Mouse (Mus musculus) common myeloid progenitor, adult 5-6 weeks (primary cell): ENCODE data around the gene Car4. TPM values are rescaled to one million over a fixed set of nuclear protein-coding genes. Genes with fewer than 3 reads are reported as not detected.
A peak's percentile ranks its signal among the peaks of the same experiment; 100 is the strongest.

Experiments
- ATAC-seq: replicated peaks from 2 replicates; pipeline ENCODE4 v1.8.0; 2016; ENCODE audit warnings: low read depth, mild to moderate bottlenecking, moderate TSS enrichment, inconsistent platforms; ENCODE audit not compliant: poor library complexity, severe bottlenecking
- total RNA-seq: library from RNA; stranded (forward); fragments of 200-1000, 187-1606 nt; gene quantifications from 2 replicates; pipeline ENCODE4 v1.2.3, GENCODE M21; 2017

Gene Car4
- total RNA-seq = not detected in 2 replicates

DNA sequence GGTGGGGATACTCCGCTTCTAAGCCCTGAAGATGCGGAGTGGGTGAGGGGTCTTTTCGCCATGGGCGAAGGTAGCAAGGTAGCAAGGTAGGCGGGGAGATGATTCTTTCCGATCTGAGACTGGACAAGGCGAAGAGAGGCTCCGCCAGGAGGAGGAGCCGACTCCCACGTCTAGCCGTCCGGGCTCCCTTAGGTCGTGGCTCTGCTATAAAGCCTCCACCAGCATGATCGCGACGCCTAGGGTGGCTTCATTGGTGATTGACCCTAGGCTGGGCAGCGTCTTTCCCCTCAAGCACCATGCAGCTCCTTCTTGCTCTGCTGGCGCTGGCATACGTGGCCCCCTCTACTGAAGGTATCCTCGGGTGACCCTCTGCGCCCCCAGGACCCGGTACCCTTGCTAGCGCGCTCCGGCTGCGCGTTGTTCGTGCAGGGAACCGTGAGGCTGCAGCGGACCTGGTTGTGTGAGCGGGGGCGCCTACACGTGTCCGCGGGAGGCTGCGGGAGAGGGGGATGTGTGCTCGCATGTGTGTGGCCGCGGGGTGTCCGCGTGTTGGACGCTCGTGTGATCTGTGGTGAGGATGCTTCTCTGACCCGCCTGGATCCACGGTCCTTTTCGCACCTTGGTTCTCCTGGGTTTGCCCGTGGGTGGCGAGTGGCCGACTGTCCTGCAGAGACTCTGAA is at the start of gene Car4:
Gene Car4 (plus strand): TSS at position 196 of the 680 bp plus-strand sequence.
- no peak for ATAC-seq

DNA sequence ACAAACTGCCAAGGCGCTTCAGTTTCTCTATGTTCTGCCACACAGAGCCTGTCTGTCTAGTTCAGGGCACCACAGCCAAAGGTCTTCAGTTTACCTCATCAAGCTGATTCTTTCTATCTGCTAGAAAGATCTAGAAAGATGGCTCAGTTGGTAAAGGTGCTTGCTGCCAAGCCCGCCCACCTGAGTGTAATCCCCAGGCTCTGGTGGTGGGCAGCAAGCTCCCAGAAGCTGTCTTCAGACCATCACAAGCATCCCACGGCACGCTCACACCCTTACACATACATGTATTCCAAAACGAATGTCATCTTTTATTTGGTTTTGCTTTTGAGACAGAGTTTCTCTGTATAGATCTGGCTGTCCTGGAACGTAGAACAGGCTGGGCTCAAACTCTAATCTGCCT is 49.1 kb upstream of the Car4 start:
- no peak for ATAC-seq

DNA sequence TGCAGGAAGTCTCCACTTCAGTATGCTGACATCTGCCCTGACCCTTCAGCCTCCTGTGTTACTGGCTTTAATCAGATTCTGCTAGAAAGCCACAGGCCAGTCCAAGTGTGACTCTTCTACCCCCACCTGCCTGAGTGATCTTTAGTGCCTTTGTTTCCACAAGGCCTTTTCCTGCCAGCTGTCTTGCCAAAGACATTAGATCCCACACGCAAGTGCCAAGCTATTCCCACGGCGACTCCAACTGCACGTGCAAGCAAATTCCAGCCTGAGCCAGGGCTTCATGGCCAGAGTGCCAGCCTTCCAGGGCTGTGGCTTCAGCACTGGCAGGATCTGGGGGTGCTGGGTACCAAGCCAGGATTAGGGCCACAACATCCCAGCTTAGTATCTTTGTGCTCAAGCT is 47.2 kb upstream of the Car4 start:
- ATAC-seq = no peak

DNA sequence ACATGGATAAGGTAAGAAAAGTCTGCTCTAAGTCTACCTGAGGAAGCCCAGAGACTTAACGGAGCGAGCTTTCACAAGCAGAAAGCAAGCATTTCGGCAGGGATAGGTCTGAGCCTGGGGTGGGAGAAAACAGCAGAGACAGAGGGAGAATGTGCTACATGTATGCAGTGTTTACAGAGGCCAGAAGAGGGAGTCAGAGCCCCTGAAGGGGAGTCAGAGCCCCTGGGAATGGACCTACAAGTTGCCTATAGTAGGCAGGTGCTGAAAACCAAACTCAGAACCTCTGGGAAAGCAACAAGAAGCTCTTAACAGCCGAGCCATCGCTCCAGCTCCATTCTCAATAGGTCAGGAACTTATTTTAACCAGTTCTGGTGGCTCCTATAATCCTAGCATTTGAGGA is 42.9 kb upstream of the Car4 start:
- ATAC-seq = no peak

DNA sequence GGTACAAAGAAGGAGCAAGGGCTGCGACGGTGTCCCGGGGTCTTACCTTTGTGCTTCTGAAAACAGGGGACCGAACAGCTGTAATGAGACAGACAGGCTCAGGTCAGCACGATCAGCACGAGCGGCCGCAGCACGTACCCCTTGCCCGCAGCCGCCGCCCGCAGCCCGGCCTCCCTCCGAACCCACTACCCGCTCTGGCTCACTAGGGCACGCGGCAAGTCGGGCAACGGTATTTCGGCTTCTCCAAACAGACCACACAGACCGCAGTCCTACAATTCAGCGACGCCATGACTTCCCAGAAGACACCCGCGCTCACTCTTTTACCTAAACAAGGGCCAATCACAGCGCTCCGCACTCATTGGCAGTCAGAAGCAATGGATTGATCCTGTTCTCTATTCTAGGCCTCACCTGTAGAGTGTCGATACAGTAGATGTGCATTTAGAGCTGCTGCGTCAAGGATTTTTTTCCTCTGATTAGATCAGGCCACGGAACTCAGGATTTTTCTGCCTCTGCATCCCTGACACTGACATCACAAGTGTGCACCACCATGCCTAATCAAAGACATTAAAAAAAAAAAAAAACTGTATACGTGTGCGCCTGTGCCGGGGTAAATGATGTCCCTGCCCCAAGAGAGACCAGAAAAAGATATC is 41.4 kb upstream of the Car4 start, which contains the start of gene Znhit3:
Gene Znhit3 (minus strand): TSS at position 314 of the 650 bp plus-strand sequence.
- peak; percentile 95 for ATAC-seq

DNA sequence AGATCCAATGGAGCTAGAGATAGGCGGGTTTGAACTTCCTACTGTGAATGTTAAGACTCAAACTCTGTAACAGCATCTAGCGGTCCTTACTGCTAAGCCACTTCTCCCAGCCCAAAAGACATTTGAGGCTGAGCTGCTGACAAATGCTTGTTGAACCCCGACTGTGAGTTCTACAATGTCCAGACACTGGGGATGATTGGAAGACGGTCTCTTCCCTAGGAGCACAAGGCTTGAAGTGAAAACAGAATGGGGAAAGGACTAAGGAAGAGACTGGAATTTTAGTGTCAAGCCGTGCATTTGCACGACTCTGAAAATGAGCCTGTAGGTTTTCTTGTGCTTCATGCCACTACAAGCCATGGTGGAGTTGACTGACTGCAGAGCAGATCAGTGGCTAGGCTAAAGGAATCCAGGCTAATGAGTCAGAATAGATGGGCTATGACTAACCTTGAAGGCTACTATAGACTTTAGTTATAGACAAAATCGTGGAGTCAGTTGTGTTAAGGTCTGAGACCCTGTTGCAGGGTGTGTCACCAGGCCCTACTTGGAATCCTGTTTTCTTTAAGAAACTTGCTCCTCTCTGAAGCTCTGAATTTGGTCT is 40.8 kb upstream of the Car4 start:
- no peak for ATAC-seq

DNA sequence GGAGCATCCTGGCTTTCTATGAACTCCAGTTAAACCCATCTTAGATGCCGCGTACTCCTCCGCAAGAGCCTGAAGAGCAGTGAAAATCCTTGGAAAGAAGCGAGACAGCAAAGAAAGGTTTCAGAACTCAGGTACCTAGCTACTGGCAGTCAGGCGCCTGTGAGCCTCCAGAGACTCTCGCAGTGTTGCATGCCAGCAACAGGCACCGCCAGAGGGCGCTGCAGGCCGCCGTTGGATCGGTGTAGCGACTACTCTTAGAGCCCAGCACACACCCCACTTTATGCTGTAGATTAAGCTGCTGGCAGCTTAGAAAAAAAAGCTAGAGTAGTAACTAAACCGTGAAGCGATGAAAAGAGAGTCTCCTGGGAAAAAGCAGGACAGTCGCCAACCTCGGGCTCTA is 39.2 kb upstream of the Car4 start:
- ATAC-seq = peak; percentile 48; the same call in 1 of the 2 replicates

DNA sequence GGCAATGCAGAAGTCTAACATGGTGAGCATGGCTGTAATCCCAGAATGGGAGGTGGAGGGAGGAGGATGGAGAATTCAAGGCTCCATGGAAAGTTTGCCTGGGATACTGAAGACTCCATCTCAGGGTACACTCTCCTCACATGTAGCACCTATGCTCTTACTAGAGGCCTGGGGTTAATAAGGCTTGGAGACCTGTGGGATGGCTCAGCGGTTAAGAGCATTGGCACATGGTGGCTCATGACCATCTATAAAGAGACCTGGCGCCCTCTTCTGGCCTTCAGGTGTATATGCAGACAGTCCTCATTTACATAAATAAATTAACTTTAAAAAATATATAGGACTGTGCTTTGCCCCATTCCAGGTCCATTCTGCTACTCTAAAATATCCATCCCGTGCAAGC is 38.3 kb upstream of the Car4 start:
- peak; percentile 41 for ATAC-seq

DNA sequence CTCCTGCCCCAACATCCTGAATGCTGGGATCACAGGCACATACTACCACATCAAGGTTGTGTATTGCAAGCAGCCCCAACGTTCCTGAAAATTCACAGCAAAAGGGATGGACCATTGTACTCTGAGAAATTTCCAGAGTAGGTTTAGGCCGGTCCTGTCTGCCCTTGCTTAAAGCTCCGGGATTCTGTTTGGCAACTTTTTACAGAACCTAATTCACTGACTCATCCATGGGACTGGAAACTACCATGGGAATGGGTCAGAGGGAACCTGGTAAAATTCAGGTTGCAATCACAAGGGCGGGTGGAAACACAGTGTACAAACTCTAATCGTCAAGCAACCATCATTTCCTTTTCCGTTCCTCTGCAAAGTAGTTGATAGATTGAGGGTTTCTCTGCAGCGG is 37.6 kb upstream of the Car4 start:
- no peak for ATAC-seq

DNA sequence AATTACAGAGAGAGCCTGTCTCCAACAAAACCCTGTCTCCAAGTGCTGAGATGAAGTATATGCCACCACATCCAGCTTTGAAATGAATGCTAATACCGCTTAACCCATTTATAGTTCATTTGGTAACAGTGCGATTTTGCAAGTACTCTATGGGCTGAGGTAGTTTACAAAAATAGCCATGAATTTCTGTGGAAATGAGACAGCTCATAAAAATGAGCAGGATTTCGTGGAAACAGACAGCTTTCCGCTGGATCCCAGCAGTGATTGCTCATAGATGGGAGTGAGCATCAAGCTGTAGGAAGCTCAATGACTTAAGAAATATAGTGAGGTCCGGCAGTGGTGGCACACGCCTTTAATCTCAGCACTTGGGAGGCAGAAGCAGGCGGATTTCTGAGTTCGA is 36.6 kb upstream of the Car4 start:
- no peak for ATAC-seq

DNA sequence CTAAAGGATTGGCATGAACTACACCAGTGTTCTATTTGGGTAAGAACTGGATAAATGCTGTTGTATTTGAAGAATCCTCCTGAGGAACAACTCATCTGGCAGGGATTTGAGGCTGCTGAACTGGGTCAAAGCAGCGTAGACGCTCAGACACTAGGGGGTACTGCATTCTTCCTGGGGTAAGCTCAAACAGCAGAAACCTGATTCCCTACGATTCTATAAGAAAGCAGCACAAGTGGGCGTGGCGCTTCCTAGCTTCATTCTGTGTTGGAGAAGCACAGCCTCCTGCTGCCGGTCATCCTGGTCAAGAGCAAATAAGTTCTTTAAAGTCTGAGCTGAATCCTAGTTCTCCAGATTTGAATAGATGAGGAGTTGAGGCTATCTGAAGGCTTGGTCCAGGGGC is 25.3 kb upstream of the Car4 start:
- ATAC-seq = no peak

DNA sequence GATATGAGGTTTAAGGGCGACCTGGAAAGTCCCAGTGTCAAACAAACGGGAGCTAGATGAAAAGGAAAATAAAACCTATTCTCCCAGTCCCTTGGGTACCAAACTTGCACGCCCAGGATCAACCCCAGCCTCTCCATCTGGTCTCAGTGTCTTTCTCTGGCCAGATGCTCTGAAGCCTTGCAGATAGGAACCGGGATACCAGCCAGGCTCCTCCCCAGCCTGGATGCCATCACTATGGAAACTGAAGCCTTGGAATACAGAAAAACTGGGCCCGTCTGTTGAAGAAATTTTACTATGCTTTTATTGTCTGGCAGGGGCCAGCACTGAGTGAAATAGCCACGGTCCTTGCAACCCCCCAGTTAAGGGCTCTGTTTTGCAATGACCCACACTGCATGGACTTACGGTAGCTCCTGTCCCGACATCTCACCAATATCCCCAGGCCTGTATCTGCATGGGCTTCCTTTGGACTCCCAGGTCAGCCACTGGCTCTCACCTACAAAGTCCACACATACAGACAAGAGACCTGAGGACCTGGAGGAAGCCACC is 18.0 kb upstream of the Car4 start:
- ATAC-seq = no peak

DNA sequence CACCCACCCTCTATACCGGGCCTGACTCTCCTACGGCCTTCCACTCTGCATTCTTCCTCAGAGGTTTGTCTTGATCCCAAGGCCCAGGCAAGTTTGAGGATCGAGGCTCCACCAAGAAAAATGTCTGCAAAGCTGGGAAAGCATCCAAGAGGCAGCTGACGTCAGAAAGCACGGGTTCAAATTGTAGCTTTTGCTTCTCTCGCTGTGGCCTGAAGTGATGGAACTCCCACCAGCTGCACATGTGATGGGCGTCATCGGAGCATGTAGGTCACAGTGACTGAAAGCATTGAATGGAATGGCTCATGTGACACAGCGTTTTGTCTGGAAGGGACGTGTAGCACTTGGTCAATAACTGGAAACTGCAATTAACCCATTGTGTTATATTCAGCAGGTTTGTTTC is 17.4 kb upstream of the Car4 start:
- no peak for ATAC-seq

DNA sequence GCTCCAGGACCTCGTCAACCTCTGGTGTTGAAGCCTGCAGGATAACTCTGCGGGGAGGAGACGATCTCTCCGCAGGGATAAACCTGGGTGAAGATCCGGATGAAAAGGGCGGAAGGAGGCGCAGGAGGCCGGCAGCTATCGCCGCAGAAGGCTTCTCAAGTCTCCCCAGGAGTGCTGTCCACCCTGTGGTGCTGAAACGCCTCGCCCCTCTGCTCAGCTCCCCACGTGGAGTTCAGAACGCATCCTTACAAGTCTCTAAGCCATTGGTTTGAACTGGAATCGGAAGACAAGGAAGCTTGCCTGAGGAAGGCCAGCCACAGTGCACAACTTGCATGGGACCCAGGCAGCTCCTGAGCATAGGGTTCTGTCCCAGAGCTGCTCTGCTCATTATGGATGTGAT is 13.6 kb upstream of the Car4 start:
- peak; percentile 87 for ATAC-seq

DNA sequence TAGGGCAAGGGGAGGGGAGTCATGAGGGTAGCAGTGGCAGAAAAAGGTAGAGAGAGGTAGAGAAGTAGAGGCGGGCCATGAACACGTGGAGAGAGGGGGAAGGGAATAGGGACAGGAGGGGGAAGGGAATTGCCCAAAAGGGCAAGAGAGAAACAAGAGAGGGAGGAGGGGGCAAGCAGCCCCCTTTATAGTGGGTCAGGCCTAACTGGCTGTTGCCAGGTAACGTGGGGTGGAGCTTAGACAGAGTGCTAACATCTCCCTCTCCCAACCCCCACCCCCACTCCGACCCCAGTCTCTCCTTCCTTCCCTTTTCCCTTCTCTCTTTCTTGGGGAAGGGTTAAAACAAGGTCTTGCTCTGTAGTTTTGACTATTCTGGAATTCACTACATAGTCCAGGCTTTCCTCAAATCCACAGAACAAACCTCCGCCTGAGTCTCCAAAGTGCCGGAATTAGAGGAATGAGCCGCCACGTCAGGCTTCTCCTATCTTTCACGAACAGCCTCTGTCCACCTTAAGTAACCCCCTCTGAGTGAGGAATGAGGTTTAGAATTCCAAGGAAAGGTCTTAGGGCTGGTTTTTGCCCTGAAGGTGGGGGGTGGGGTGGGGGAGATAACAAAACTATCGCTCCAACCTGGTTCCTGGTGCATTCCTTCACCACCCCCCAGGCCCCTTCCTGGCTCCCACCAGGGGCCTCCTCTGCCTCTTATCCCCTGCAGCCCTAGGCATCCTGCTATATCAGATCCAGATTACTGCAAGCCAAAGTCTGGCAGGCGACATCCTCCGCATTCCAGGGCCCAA is 12.7 kb upstream of the Car4 start:
- ATAC-seq = no peak

DNA sequence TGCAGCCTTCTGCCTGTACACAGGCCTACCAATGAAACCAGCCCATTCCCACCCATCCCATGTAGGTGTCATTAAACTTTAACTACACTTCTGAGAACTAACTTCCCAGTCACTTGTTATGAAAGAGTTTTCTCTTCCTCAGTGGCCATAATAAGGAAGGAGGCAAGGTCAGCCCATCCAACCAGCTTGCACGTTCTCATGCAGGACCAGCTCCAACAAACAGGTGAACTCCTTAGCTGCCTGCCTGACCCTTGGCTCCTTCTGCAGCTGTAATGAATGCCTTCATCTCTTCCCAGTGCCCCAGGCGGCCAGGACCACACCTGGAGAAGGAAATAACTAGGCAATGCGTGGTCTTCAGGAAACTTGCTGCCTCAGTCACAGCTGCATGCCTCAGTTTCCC is 11.7 kb upstream of the Car4 start:
- no peak for ATAC-seq

DNA sequence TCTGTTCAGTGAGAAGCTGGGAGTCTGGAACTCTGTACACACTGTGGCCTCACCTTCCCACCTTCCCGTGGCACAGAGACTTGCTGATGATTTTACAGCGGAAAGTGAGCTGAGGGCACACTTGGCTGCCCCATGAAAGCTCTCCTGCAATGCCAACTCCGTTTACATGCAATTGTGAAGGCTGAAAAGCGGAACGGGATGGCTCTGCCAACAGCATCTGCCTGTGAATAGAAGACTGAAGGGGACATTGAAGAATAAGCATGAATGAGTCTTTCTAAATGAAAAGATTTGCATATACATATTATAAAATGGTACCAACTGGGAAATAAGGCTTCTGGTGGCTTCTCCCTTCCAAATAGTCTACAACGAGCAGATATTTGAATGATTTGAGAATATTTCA is 10.4 kb upstream of the Car4 start:
- ATAC-seq = no peak

DNA sequence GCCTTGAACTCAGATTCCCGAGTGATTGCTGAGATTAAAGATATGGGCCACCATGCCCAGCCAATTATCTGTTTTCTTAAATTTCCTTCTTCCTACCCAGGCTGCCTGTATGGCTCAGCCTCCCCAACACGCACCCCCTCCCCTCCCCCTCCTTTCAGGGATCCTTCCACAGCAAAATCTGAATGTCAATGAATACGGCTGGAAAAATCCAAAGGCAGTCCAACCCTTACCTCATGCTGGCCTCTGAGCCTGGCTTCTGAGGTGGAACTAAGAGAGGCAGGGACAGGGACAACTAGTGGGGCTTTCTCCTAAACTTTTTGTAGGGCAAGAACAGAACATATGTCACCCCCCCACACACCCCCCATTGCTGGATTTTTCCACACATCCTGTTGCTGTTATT is 9.5 kb upstream of the Car4 start:
- no peak for ATAC-seq

DNA sequence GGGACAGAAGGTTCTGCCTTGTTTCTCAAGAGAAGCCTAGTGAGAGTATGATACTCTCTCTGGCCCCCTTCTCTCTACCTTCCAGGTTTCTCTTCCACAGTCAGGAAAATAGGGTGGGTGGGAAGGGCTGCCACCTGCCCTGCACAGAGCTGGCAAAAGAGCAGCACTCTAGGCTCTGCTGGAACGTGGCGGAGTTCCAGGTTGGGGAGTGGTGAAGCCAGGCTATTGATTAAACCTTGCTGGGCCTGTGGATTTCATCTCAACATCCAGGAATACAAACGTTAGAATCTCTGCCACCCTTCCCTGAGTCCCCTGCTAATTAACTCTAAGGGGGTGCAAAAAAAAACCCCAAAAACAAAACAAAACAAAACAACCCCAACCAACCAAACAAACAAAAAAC is 9.1 kb upstream of the Car4 start:
- no peak for ATAC-seq

DNA sequence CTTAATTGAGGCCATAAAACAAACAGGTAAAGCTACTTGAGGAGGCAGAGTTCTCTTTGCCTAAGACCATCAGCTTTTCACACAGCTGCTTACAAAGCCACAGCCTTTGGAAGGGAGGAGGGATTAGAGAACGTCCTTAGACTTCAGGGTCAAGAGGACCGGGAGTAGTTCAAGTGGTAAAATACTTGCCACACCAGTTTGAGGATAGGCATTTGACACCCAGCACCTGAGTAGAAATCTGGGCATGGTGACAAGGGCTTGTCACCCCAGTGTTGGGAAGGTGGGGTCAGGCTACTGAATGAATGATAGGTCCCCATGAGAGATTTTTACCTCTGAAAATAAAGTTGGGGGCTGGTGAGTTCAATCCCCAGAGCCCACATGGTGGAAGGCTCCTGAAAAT is 5.0 kb upstream of the Car4 start:
- ATAC-seq = no peak

DNA sequence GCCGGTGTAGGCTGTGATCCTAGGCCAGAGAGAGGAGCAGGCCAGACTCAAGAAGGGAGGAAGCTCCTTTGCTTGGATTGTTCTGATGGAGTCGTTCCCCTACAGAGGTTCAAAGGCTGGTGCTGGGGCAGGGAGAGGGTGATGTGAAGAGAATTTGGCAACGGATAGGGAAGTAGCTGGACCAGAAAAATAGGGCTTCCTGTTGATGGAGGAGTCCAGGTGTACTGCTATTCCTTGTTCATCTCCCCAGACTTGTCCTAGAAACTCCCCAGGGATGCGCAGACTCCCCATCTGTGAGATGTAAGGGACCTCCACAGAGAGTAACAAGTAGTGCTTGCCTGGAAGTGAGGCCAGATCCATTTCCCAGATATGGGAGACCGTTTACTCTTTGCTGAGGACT is 1.2 kb upstream of the Car4 start:
- no peak for ATAC-seq
